Mouse (Mus musculus) adrenal gland, adult 18-20 months (tissue): ENCODE data around the gene Apon. TPM values are rescaled to one million over a fixed set of nuclear protein-coding genes. Genes with fewer than 3 reads are reported as not detected.
"Not testable (repeated sequence)": the region's sequence is repeated elsewhere in the genome, so short reads cannot be mapped to it uniquely, and the experiment has no call there.

ENCODE experiments used
- DNase-seq, 2 experiments: peaks; one replicate each; pipeline ENCODE4 v3.0.0; 2021 to 2022; ENCODE audit warnings: low spot score in 2 of 2
- total RNA-seq, 2 experiments: library from RNA; stranded (reverse); gene quantifications; 1 replicate in 1 of 2; 2 replicates in 1 of 2; pipeline ENCODE4 v1.2.3; 2021

The Apon gene
- total RNA-seq, 2 experiments from 2014 or later = not detected

- peak in 1 of 2 experiments; percentile 33 for DNase-seq
Measured at GRCm38 (mm10) chr10:128232420-128232985, 21.4 kb upstream of the Apon start.

DNA sequence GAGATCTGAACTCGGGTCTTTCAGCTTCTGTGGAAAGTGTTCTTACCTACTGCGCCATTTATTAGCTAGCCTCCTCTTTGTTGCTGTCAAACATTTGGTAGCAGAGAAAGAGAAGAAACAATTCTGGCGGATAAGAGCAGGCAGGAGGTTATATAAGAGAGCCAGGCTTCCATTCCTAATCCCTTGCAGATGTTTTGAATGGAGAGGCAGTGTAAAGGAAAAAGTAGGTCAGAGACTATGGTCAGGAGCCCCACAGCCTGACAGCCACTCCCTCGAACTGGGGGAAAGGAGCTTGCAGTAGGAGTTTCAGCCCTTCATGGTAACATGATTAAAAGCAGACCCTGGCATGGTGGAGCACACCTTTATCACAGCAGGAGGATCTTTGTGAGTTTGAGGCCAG is 17.6 kb upstream of the Apon start:
- DNase-seq = no peak

- no peak for DNase-seq
Measured at GRCm38 (mm10) chr10:128237807-128238480, 16.0 kb upstream of the Apon start.

GRCm38 (mm10) chr10:128239140-128239539 is 14.8 kb upstream of the Apon start:
- DNase-seq = no peak

- DNase-seq = no peak
Measured at GRCm38 (mm10) chr10:128240131-128240530, 13.8 kb upstream of the Apon start.

DNA sequence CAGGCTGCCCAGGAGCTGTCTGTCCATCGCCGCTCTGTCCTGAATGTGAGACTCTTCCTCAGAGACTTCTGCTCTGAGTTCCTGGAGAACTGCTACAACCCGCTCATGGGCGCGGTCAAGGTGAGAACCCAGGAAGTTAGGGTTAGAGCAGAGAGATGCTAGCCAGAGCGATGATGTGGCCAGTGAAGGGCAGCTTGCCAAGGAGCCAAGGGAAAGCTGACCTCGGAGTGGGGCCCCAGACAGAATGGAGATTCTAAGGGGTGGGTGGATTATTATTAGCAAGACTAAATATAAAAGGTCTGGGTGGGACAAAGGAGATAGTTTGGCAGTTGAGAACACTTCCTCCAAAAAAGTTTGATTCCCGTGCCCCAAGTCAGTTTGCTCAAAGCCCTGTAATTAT is 10.6 kb upstream of the Apon start:
- DNase-seq = no peak

DNA sequence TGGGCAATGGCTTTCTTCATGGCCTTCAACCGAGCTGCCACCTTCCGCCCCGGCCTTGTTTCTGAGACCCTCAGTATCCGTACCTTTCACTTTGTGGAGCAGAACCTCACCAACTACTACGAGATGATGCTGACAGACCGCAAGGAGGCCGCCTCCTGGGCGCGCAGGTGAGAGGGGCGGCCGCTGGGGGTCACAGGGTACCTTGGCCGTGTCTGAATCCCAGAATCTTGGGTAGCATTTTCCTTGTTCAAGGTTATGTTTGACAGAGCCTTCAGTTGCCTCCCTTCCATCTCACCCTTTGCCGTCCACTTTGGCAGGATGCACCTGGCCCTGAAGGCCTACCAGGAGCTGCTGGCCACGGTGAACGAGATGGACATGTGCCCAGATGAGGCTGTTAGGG is 9.8 kb upstream of the Apon start:
- DNase-seq = no peak

DNA sequence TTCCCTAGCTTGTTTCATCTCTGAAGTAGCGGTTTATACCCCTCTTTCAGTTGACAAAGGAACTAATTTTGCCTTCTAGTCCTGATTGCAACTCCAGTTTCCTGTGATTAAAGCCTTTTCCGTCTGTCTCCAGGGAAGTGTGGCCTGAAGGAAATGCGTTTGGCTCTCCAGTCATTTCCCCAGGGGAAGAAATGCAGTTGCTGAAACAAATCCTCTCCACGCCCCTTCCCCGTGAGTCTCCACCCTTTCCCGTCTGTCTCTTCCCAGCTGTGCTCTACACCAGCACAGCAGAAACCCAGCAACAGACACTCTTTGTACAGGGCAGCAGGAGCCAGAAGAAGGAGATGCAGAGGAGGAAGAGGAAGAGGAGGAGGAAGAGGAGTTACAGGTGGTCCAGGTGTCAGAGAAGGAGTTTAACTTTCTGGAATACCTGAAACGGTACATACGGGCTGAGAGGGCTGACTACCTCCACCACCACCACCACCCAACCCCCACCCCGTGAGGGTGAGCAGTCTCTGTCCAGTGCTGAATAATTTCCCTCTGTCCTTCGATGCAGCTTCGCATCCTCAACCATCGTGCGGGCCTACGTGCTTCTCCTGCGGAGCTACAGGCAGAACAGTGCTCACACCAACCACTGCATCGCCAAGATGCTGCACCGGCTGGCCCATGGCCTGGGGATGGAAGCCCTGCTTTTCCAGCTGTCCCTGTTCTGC is 6.7 kb upstream of the Apon start:
- no peak for DNase-seq

GRCm38 (mm10) chr10:128250565-128250964 is 3.3 kb upstream of the Apon start:
- DNase-seq = no peak

- no peak for DNase-seq
Measured at GRCm38 (mm10) chr10:128255925-128256324, 2.0 kb downstream of the Apon start.

- DNase-seq = no peak
Measured at GRCm38 (mm10) chr10:128256328-128256727, 2.4 kb downstream of the Apon start.

- DNase-seq = no peak
Measured at GRCm38 (mm10) chr10:128258953-128259352, 5.1 kb downstream of the Apon start.

- DNase-seq = no peak
Measured at GRCm38 (mm10) chr10:128259946-128260345, 6.0 kb downstream of the Apon start.

GRCm38 (mm10) chr10:128260376-128260775 is 6.5 kb downstream of the Apon start:
- not testable (repeated sequence) for DNase-seq

DNA sequence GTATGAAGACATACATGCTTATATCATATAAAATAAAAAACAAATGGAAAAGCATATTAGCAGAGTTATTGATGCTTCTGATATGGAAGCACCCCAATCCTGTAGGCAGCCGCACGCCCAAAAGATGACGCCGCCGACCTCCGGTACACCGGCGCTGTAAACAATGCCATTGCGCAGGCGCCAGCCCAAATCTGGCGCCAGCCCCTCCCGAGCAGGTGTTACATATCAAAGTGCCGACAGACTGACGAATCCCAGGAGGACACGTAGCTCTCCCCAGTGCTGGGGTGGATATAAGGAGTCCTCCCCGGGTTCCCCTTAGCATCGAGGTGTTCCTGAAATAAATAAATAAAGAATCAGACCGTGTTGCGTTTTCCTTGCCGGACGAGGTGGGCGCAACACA is 8.4 kb downstream of the Apon start:
- no peak for DNase-seq

DNA sequence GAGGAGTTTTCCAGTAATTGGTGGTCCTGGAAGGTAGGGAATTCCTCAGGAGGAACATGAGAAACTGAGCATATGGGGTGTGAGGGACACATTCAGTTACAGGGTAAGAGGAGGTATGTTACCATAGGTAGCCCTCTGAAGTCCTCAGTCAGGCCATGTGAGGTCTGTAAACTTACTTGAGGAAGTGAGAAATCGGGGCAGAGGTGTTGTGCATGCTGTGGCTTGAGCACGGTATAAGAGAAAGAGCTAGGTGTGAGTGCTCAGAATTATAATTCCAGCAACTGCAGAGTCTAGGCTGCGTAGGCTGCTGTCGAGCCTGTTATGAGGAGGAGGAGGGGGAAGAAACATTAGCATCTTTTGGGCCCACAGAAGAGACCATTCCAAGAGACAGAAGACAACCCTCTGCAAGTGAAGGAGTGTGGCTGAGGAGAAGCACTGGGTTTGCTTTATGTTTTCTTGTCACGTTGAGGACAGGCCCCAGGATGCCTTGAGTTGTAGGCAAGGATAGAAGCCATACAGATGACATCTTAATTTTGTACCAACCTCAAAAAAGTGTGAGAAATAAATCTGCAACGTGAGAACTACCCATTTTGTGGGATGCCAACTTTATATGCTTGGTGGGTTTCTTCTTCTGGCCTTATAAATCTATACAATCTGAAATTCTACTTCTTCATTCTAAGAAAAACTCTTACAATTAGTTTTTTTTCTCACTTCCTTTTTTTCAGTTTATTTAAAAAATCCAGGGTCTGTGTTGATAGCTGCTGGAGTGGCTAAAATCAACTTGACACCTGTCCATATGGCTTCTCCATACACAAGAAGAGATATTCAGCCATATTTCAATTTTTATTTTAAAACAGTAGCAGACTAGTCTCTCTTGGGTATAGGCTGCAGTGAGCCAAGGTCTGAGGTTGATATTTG is 9.8 kb downstream of the Apon start:
- no peak for DNase-seq

GRCm38 (mm10) chr10:128268371-128268770 is 14.5 kb downstream of the Apon start, which contains the start of gene Apof:
Gene Apof (plus strand): TSS chr10:128268671.
- DNase-seq = no peak

DNA sequence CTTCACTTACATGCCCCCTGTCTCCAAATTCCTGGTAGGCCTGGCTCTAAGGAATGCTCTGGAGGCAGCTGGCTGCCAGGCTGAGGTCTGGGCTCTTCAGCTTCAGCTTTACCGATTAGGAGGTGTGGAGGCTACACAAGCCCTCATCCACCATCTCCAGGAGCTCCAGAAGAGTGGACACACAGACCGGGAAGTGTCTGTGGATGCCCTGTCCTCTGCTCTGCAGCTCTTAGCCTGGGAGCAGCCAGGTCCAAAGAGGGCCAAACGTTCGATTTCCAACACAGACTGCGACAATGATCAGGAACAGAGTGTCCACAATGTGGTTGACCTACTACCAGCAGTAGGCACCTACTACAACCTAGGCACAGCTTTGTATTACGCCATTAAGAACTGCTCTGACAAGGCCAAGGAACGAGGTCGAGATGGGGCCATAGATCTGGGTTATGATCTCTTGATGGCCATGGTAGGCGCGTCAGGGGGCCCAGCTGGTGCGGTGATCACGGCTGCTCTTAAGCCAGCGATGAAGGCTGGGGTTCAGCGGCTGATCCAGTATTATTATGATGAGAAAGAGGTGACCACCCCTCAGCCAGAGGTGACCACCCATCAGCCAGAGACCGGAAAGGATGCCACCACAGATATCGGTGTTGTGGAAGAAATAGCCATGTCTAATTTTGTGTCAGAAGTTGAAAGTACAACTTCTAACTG is 15.5 kb downstream of the Apon start:
- DNase-seq = no peak

DNA sequence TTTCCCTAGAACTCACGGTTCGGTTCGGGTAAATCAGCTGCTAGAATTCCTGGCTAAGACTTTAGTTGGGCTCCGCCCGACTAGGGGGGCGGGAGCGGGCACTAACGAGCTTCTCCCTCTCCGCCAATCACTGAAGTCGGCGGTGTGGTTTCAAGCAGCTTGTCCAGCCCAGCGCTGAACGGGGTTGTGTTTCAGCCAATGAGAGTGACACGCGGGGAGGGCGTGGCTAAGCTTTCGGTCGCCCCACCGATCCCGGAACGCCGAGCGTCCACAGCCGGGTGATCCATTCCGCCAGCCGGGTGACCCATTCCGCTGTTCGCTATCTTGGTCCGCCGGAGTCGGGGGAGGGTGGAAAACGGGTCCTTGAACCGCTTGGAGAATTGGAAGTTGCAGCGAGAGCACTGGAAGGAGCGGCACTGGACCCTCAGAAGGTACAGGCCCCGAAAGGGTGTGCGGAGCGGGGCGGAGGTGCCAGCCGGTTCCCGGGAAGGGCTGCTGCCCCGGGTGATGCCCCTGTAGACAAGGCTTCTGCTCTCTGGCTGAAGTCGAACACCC is 16.5 kb downstream of the Apon start, which contains the start of gene Stat2:
Gene Stat2 (plus strand): TSS at position 273 of the 555 bp plus-strand sequence.
- DNase-seq = peak; percentile 92 to 95

- no peak for DNase-seq
Measured at GRCm38 (mm10) chr10:128270866-128271265, 17.0 kb downstream of the Apon start.
